Mouse (Mus musculus) CH12.LX (cell line): ENCODE results near the gene Olfr965. TPM values are rescaled to one million over a fixed set of nuclear protein-coding genes. Genes with fewer than 3 reads are reported as not detected.

Source experiments
- DNase-seq: peaks from one replicate; pipeline ENCODE4 v3.0.0-alpha.2; 2013; ENCODE audit errors: extremely low read depth
- H3K27ac ChIP-seq: 2 replicates; pipeline ENCODE4 v1.5.1; 2012; ENCODE audit warnings: low read depth, mild to moderate bottlenecking, control low read depth, moderate library complexity; ENCODE audit not compliant: insufficient read depth
- H3K27me3 ChIP-seq: replicated peaks from 2 replicates; pipeline ENCODE3; 2012; ENCODE audit warnings: inconsistent platforms
- H3K36me3 ChIP-seq, 2 experiments: replicated peaks in 1 of 2; 2 replicates each; pipeline versions ENCODE3 to v1.6.1; 2012; ENCODE audit warnings: inconsistent platforms in 1 of 2, low read length in 1 of 2, mild to moderate bottlenecking in 1 of 2, mixed read lengths in 1 of 2, moderate library complexity in 1 of 2; ENCODE audit not compliant: control insufficient read depth in 1 of 2, insufficient read depth in 1 of 2
- H3K4me1 ChIP-seq, 2 experiments: 2 replicates each; pipeline ENCODE4 v1.6.1; 2012; ENCODE audit warnings: inconsistent platforms in 1 of 2, moderate library complexity in 1 of 2; ENCODE audit not compliant: insufficient read depth in 2 of 2, control insufficient read depth in 1 of 2
- H3K4me2 ChIP-seq: 2 replicates; pipeline ENCODE4 v1.6.1; 2012; ENCODE audit warnings: low read depth, mild to moderate bottlenecking, control low read depth; ENCODE audit not compliant: poor library complexity, insufficient read depth, severe bottlenecking
- H3K4me3 ChIP-seq, 3 experiments: fragments of 150-350 bp in 1 of 3; sonication (generic) in 1 of 3; replicated peaks in 1 of 3; 2 replicates each; pipeline versions ENCODE3 to v1.5.1; 2011 to 2012; ENCODE audit warnings: low read depth in 2 of 3, low read length in 2 of 3, mild to moderate bottlenecking in 2 of 3, moderate library complexity in 2 of 3, control low read depth in 1 of 3, improper control_type of control experiment in 1 of 3, inconsistent platforms in 1 of 3, mixed read lengths in 1 of 3; ENCODE audit not compliant: poor library complexity in 1 of 3
- H3K79me2 ChIP-seq: replicated peaks from 2 replicates; pipeline ENCODE4 v1.6.1; 2012; ENCODE audit warnings: mild to moderate bottlenecking, moderate library complexity; ENCODE audit not compliant: control insufficient read depth, poor library complexity, insufficient read depth, severe bottlenecking; ENCODE audit errors: extremely low read depth
- H3K9ac ChIP-seq: 2 replicates; pipeline ENCODE4 v1.6.1; 2012; ENCODE audit warnings: low read depth, mild to moderate bottlenecking, control low read depth, moderate library complexity; ENCODE audit not compliant: insufficient read depth
- H3K9me3 ChIP-seq: replicated peaks from 2 replicates; pipeline ENCODE3; 2012; ENCODE audit warnings: low read length, inconsistent platforms, mixed read lengths
- BHLHE40 ChIP-seq: IDR thresholded peaks from 2 replicates; pipeline ENCODE4 v1.6.1; 2011; ENCODE audit warnings: mild to moderate bottlenecking, low read depth, low read length, improper control_type of control experiment
- CHD1 ChIP-seq: IDR thresholded peaks from 2 replicates; pipeline ENCODE4 v1.6.1; 2012; ENCODE audit warnings: low read depth, low read length, improper control_type of control experiment, inconsistent platforms
- CHD2 ChIP-seq: IDR thresholded peaks from 2 replicates; pipeline ENCODE4 v1.6.1; 2011; ENCODE audit warnings: low read length, improper control_type of control experiment
- CTCF ChIP-seq, 2 experiments: IDR thresholded peaks in 1 of 2; conservative IDR thresholded peaks in 1 of 2; 2 replicates each; pipeline ENCODE4 v1.5.1; 2011 to 2012; ENCODE audit warnings: low read depth in 2 of 2, low read length in 2 of 2, improper control_type of control experiment in 1 of 2, inconsistent platforms in 1 of 2, mild to moderate bottlenecking in 1 of 2, moderate library complexity in 1 of 2
- E2F4 ChIP-seq: IDR thresholded peaks from 2 replicates; pipeline ENCODE4 v1.6.1; 2011; ENCODE audit warnings: low read depth, low read length, improper control_type of control experiment; ENCODE audit not compliant: insufficient replicate concordance
- ETS1 ChIP-seq: conservative IDR thresholded peaks from 2 replicates; pipeline ENCODE4 v1.6.1; 2012; ENCODE audit warnings: low read depth, mild to moderate bottlenecking, inconsistent platforms, low read length, improper control_type of control experiment, moderate library complexity
- IRF4 ChIP-seq: IDR thresholded peaks from 2 replicates; pipeline ENCODE4 v1.6.1; 2014; ENCODE audit warnings: low read depth, mild to moderate bottlenecking, inconsistent platforms, low read length, improper control_type of control experiment
- JUN ChIP-seq: IDR thresholded peaks from 2 replicates; pipeline ENCODE4 v1.6.1; 2011; ENCODE audit warnings: low read depth, mild to moderate bottlenecking, low read length, improper control_type of control experiment, moderate library complexity; ENCODE audit not compliant: insufficient read depth
- JUND ChIP-seq: conservative IDR thresholded peaks from 2 replicates; pipeline ENCODE4 v1.6.1; 2011; ENCODE audit warnings: low read depth, low read length, improper control_type of control experiment
- KAT2A ChIP-seq: IDR thresholded peaks from 2 replicates; pipeline ENCODE4 v1.6.1; 2012; ENCODE audit warnings: low read length, improper control_type of control experiment, inconsistent platforms; ENCODE audit not compliant: insufficient replicate concordance
- MAZ ChIP-seq: IDR thresholded peaks from 2 replicates; pipeline ENCODE4 v1.6.1; 2012; ENCODE audit warnings: low read depth, mild to moderate bottlenecking, inconsistent platforms, low read length, improper control_type of control experiment, moderate library complexity
- MXI1 ChIP-seq: IDR thresholded peaks from 2 replicates; pipeline ENCODE4 v1.6.1; 2011; ENCODE audit warnings: mild to moderate bottlenecking, low read depth, low read length, improper control_type of control experiment
- NELFE ChIP-seq: IDR thresholded peaks from 2 replicates; pipeline ENCODE4 v1.6.1; 2011; ENCODE audit warnings: low read depth, low read length, improper control_type of control experiment
- NRF1 ChIP-seq: IDR thresholded peaks from 2 replicates; pipeline ENCODE4 v1.6.1; 2014; ENCODE audit warnings: low read depth, mild to moderate bottlenecking, inconsistent platforms, low read length, improper control_type of control experiment, moderate library complexity
- POLR2AphosphoS2 ChIP-seq: IDR thresholded peaks from 2 replicates; pipeline ENCODE4 v1.6.1; 2011; ENCODE audit warnings: low read depth, low read length, improper control_type of control experiment
- SIN3A ChIP-seq: IDR thresholded peaks from 2 replicates; pipeline ENCODE4 v1.6.1; 2012; ENCODE audit warnings: low read length, improper control_type of control experiment, inconsistent platforms
- TCF12 ChIP-seq: IDR thresholded peaks from 2 replicates; pipeline ENCODE4 v1.6.1; 2014; ENCODE audit warnings: low read depth, mild to moderate bottlenecking, inconsistent platforms, low read length, improper control_type of control experiment
- UBTF ChIP-seq: IDR thresholded peaks from 2 replicates; pipeline ENCODE4 v1.6.1; 2012; ENCODE audit warnings: low read depth, mild to moderate bottlenecking, inconsistent platforms, low read length, improper control_type of control experiment, moderate library complexity
- USF1 ChIP-seq: IDR thresholded peaks from 2 replicates; pipeline ENCODE4 v1.6.1; 2014; ENCODE audit warnings: low read depth, mild to moderate bottlenecking, inconsistent platforms, low read length, improper control_type of control experiment
- ZC3H11A ChIP-seq: IDR thresholded peaks from 2 replicates; pipeline ENCODE4 v1.6.1; 2012; ENCODE audit warnings: low read depth, mild to moderate bottlenecking, inconsistent platforms, low read length, improper control_type of control experiment
- dilution Hi-C: fragments of 300-500 bp; cut with MboI; formaldehyde crosslinking; loops from 2 replicates; pipeline ENCODE4 v1.14.3; 2020; ENCODE audit warnings: low sequenced_read_pairs; ENCODE audit not compliant: extremely low pct_unique_long_range_greater_than_20kb, extremely low pct_ligation_motif_present
- in situ Hi-C: fragments of 300-500 bp; cut with MboI; formaldehyde crosslinking; loops from 3 replicates; pipeline ENCODE4 v1.14.3; 2019; ENCODE audit warnings: low sequenced_read_pairs, low pct_ligation_motif_present, low pct_unique_long_range_greater_than_20kb, mixed read lengths
- polyA plus RNA-seq: library from polyadenylated mRNA; unstranded; fragments of >175 nt; gene quantifications from 2 replicates; pipeline ENCODE4 v1.2.1, GENCODE M21; 2012; ENCODE audit warnings: low read depth; ENCODE audit not compliant: insufficient read length
- total RNA-seq, 2 experiments: library from RNA; depleted of rRNA; stranded (reverse); fragments of 300-350 nt in 1 of 2; fragments of >200 nt in 1 of 2; gene quantifications; 2 replicates each; pipeline ENCODE4 v1.2.3; 2012 to 2014

Gene Olfr965
- total and polyA plus RNA-seq, 3 experiments, result not detected

DNA sequence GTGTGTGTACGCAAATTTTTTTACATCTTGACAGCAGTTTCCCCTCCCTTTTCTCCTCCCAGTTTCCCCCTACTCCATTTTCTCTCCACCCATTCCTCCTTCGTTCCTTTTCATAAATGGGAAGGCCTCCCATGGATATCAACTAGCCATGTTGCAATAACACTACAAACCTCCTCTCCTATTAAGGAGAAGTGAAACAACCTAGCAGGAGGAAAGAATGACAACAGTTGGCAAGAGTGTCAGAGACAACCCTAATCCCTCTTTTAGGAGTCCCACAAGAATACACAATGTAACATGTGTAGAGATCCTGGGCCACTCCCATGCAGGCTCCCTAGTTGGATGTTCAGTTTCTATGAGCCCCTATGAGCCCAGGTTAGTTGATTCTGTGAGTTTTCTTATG lies 36.3 kb upstream of the Olfr965 start:
- Histone ChIP-seq H3K4me1 (0 out of 4 replicates have a peak, but pooled peaks cover 0 to 2% of the 10 kb centered on the region in 2 experiments), H3K27ac (no peak overlapping the region), H3K27me3 (no peaks in the 10 kb centered on the region), H3K9ac (no peak overlapping the region), H3K36me3 (no peaks in the 10 kb centered on the region), H3K9me3 (no peaks in the 10 kb centered on the region), H3K4me3 (no peak overlapping the region), H3K79me2 (no peaks in the 10 kb centered on the region), H3K4me2 (no peak overlapping the region)
- in situ Hi-C loops (no loop called here), dilution Hi-C loops (no loop called here)
- no peak for DNase-seq
- TF ChIP-seq CHD1 (no peak), KAT2A (no peak), UBTF (no peak), SIN3A (no peak)

DNA sequence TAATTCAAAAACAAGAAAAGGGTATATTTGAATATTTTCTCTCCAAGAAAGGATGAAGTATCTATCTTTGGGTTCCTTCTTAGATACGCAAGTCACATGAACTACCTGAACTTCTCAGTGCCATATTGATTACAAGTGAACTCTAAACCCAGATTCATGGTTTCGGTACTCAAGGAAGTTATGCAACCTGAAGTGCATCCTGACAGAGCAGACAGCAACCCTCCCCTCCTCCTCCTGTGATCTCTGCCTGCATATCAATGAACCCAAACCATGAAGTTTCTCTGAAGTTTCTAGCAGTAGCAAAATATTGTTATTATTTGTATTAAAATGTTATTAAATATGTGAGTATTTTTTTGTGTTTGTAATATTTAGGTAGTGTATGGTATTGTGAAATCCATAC lies 32.6 kb upstream of the Olfr965 start:
- TF ChIP-seq USF1, result no peak
- no peak for TF ChIP-seq CHD1
- no peak for TF ChIP-seq MXI1
- no peak for TF ChIP-seq JUN
- TF ChIP-seq IRF4, result no peak
- Histone ChIP-seq H3K4me3 (no peak overlapping the region), H3K9ac (no peak overlapping the region), H3K79me2 (no peaks in the 10 kb centered on the region), H3K9me3 (no peaks in the 10 kb centered on the region), H3K4me1 (0 out of 4 replicates have a peak, but pooled peaks cover 0 to 2% of the 10 kb centered on the region in 2 experiments), H3K36me3 (no peaks in the 10 kb centered on the region), H3K4me2 (no peak overlapping the region), H3K27me3 (no peaks in the 10 kb centered on the region), H3K27ac (no peak overlapping the region)
- dilution Hi-C loops, result no loop called here
- no peak for DNase-seq
- in situ Hi-C loops, result no loop called here

DNA sequence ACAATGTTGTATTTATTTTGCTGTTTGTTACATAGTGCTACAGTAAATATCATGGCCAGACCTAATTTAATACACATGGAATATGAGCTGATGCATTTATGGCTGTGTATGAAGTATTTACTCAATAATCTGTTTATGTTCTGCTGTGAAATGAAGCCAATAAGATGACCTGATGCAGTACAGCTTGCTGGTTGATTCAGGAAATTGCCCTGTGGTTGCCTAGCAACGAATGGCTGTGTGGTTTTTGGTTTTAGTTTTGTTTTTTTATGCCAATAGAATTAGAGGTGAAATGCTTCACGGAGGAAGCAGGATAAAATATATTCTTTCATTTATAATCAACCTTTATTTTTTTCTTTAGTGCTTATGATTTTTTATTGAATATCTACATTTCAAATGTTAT lies 31.9 kb upstream of the Olfr965 start:
- DNase-seq, result peak; percentile 17
- dilution Hi-C loops (no loop called here), in situ Hi-C loops (no loop called here)
- Histone ChIP-seq H3K27ac (no peak overlapping the region), H3K36me3 (no peaks in the 10 kb centered on the region), H3K4me3 (no peak overlapping the region), H3K4me2 (no peak overlapping the region), H3K4me1 (0 out of 4 replicates have a peak, but pooled peaks cover 0 to 2% of the 10 kb centered on the region in 2 experiments), H3K9ac (no peak overlapping the region), H3K27me3 (no peaks in the 10 kb centered on the region), H3K9me3 (no peaks in the 10 kb centered on the region), H3K79me2 (no peaks in the 10 kb centered on the region)
- no peak for TF ChIP-seq MAZ
- TF ChIP-seq ZC3H11A, result no peak
- no peak for TF ChIP-seq UBTF
- TF ChIP-seq USF1, result no peak
- no peak for TF ChIP-seq E2F4
- no peak for TF ChIP-seq ETS1
- no peak for TF ChIP-seq CTCF (conservative IDR thresholded peaks at IDR 0.05 in 1 of 2, IDR thresholded peaks at IDR 0.05 in 1 of 2; ENCODE audit: low read depth in 2 of 2, low read length in 2 of 2)
- TF ChIP-seq BHLHE40, result no peak
- no peak for TF ChIP-seq TCF12
- no peak for TF ChIP-seq NRF1
- no peak for TF ChIP-seq NELFE
- no peak for TF ChIP-seq JUND
- TF ChIP-seq MXI1, result no peak
- TF ChIP-seq CHD2, result no peak
- no peak for TF ChIP-seq POLR2AphosphoS2
